Mouse (Mus musculus): ENCODE data around the gene Ankrd12.

Ankrd12 gene

DNA sequence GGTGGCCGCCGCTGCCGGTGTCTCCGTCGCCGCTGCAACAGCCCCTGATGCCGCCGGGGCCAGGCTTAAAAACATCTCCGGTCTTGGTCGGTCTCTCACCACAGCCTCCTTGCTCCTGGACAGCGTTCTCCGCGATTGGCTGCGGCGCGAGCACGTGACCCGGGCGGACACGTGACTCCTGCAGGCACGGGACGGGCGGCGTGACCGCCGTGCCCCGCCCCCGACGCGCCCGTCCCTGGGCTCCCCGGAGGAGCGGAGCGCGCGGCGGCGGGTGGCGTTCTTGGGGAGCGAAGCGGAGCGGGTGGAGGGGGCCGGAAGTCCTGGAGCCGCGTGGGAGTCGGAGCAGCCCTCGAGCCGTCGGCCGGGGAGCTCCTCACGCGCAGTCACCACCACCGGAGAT is at the start of gene Ankrd12:
Gene Ankrd12 (minus strand): TSS at position 156 of the 400 bp plus-strand sequence.
- DNase-seq (ENCODE audit: low read depth, low spot score): peak; percentile 98

DNA sequence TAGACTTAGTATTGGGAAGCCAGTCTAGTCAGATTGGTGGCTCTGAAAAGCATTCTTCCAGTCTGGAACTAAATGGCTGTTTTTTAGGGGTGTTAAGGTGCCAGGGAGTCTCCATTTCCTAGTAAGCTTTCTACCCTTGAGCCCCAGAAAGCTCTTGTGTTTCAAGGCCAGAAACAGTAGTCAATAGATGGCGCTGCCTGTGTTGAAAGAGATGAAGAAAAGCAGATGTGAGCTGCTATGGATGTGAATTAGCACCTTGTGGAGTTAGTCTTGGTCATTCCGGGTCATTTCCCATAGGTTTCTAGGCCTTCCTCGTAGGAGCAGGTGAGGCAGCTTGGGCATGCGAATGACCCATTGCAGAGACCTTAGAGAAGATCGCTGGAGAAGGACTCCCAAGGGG is 48.3 kb upstream of the Ankrd12 start:
- DNase-seq (ENCODE audit: low read depth, low spot score): peak; percentile 37

DNA sequence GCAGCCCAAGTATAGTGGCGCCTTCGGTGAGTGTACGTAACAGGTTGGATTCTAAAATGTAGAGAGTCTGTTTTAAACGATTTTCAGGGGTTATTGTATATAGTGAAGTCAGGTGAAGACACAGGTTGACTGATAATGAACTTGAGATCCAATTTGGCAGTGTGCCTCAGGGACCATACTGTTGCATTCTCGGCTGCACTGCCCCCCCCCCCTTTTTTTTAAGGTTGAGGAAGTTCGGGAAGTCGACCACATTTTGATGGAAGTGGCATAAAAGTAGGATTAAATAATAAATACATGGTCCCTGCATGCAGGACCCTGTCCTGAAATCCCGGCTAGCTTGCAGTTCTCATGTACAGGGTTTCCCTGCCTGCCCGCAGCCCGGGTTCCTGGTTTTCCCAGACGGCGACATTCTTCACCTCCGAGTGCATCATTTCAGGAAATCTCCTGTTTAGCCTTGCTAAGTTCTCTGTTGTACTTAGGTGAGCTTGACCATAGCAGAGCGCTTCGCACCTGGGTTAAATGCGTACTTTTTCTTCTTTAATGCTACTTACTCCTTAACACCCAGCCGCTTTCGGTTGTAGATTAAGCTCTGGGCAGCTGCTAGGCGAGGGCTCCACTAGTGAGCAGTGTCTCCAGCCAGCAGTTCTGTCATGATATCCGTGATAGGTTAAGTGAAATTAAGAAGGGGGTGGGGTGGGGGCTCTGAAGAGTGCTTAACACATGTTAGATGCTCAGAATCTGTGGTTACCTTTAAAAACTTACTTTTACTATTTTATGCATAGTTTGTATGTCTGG is 47.1 kb upstream of the Ankrd12 start:
- DNase-seq (ENCODE audit: low read depth, low spot score): peak; percentile 15

DNA sequence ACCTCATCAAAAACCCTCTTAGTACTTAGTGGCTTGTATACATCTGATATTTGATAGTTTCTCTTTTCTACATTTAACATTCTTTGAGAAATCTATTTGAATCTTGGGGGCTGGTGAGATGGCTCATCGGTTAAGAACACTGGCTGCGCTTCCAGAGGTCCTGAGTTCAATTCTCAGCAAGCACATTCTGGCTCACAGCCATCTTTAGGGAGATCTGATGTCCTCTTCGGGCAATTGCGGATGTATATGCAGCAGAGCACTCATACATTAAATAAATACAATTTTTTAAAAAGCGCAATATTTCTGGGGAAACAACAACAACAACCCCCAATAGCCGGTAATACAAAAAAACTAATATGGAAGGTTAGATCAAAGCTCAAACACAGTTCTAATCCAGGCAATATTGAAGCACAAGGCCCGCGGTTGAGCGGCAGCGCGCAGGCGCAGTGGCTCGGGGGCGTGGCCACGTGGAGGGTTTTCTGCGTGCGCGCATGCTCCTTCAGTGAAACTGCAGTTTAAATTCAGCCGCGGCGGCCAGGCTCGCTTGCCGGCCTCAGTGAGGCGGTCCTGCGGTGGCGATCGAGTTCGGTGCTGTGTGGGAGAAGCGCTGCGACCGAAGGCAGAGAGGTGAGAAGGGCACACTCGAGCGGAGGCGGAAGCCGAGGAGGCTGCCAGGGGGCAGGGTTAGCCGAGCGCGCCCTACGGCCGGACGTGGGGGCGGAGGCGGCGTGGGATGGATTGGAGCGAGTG is 46.4 kb upstream of the Ankrd12 start, which contains the start of gene Ddx11:
Gene Ddx11 (plus strand): TSS at position 455 of the 750 bp plus-strand sequence.
- DNase-seq (ENCODE audit: low read depth, low spot score): peak; percentile 96

DNA sequence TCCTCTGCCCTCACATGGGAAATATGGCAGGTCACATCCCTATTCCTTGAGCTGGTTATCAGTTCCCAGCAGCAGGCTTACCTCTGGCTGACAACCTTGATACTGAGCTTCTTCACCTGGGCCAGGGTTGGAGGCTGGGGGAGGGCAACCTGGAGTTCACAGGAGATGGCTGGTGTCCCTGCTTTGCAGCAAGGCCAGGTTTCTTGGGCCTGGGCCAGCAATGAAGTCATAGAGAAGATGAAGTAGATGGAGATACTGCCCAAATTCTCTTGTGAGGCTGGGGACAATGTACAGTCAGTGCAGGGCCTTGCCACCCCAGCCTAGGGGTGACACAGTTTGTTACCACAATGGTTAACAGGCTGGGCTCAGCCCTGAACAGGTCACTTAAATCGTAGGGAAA is 43.8 kb upstream of the Ankrd12 start:
- DNase-seq (ENCODE audit: low read depth, low spot score): no peak

DNA sequence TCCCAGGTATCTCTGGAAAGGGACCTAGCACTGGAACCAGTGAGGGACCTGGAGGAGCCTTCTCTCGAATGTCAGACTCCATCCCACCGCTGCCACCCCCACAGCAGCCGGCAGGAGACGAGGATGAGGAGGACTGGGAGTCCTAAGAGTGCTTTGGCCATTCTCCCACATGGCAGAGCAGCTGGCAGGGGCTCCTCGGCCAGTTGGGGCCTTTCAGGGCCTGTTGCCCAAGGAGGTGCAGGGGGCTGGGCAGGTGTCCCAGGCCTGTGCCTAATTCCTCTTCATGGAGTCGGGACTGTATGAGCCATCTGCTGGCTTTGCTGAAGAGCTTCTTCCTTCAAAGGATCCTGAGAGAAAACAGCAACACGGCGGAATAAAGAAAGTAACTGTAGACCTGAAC is 42.1 kb upstream of the Ankrd12 start:
- no peak for DNase-seq (ENCODE audit: low read depth, low spot score)

DNA sequence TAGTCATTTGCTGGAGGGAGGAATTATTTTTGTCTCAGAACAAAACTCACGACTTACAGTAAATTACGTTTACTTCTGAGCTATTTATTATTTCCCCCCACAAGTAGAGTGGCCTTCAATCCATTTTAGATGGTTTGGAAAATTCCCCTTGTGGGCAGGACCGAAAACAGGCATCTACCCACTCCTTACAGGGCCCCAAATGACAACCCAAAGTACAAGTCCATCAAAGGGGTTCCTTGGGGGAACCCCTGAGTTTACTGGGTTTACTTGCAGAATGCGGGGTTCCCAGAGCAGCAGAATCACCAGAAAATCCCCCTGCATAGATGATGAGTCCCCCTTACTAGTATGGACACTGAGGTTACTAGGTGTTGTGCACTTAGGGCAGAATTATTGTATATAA is 35.3 kb upstream of the Ankrd12 start:
- DNase-seq (ENCODE audit: low read depth, low spot score): peak; percentile 51

DNA sequence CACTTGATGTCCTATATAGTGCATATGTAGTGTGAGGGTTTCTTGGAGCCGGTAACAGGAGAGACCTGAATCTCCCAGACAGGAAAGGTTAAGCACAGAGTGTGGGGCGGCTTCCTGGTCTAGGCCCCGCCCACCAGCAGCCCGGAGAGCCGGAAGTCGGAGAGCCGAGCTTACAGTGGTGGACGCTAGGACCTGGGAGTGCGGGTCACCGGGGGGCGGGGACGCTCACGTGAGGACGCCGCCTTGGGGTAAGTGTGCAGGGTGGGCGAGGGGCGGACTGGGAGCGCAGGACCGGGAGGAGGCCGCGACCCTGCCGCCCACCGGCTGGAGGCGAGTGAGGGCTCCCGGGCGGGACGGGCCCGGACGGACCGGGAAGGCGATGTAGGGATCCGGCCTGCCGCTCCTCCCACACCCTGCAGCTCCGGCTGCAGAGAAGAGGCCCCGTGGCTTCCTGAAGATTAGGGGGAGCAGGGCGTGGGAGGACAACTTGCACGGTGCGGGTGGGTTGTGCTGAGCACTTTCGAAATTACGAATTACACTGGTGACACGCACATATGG is 34.6 kb upstream of the Ankrd12 start, which contains the start of gene Washc1:
Gene Washc1 (plus strand): TSS at position 144 of the 558 bp plus-strand sequence.
- peak; percentile 92 for DNase-seq (ENCODE audit: low read depth, low spot score)

DNA sequence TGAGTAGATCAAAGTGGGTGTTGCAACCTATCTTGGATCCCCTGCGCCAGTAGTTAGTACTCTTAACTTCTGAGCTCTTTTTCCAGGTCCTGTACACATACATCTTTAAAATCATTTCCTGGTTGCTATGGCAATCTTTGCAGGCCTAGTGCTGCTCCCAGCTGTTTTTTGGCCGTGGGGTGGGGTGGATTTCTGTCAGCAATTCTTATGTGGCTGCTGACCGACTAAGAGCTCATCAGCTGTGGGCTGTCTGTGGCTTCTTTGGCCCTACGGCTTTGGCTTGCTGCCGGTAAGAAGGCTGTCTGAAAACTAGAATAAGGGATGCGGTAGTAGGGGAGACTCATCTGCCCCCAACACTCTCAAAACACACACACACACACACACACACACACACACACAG is 33.9 kb upstream of the Ankrd12 start:
- DNase-seq (ENCODE audit: low read depth, low spot score): peak; percentile 38

DNA sequence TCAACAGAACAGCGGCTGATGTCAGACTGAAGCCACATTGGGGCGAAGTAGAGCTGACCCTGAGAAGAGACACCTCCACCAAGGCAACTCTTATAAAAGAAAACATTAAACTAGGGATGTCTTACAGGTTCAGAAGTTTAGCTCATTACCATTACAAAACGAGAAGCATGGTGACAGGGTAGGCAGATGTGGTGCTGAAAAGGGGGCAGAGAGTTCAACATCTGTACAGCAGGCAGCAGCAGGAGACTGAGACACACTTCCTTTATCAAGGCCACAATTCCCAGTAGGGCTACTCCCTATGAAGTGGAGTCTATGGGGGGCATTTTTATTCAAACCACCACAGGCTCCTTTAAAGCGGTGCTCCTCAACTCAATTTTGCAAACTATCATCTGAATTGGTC is 31.3 kb upstream of the Ankrd12 start:
- no peak for DNase-seq (ENCODE audit: low read depth, low spot score)

DNA sequence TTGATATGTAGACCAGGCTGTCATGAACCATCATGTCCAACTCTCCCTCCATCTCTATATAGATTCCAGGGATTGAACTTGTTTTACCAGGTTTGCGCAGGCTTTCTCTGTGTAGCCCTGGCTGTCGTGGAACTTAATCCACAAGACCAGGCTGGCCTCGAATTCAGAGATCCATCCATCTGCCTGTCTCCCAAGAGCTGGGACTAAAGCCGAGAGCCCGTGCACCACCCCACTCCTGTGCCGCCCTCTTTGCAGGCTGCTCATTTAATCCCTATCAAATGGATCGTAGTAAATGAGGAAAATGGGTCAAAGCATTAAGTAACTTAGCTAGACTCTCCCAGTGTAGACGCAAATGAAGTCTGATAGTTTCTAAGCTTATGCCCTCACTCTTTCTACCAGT is 30.6 kb upstream of the Ankrd12 start:
- DNase-seq (ENCODE audit: low read depth, low spot score): no peak

DNA sequence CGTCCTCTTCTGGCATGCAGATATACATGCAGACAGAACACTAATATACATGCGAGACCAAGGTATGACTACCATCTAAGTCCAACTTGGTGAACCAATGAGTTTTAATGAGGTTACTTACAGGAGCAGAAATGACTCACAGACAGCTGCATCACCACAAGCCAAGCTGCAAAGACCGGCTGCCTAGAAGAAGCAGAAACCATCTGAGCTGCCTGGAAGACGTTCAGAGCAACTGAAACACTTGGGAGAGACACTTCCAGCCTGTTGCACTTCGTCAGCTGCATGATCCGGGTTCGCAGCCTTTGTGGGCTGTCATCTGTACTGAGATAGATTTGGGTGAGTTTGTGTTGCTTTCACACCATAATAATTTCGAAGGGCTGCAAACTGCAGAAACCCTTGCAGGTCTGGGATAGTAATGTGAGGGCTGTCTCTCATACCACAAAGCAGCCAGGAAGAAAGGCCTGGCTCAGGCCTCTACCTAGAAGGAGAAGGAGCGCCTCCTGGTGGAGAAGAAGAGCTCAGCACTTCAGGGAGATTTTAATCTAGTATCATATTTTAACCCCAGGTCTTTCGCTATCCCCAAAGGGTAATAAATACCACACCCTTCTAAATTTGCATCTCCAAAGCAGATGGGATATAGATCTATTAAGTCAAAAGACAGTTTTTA is 29.8 kb upstream of the Ankrd12 start:
- peak; percentile 86 for DNase-seq (ENCODE audit: low read depth, low spot score)

DNA sequence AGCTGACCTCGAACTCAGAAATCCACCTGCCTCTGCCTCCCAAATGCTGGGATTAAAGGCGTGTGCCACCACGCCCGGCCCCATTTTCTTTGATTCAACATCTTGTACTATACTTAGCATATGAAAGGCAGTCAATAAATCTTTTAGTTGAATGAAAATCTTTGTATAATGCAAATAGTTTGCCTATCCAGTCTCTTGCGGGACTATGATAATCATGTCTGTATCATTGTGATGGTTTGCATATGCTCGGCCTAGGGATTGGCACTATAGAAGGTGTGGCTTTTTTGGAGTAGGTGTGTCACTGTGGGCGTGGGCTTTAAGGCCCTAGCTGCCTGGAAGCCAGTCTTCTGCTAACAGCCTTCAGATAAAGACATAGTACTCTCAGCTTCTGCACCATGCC is 27.2 kb upstream of the Ankrd12 start:
- DNase-seq (ENCODE audit: low read depth, low spot score): no peak

DNA sequence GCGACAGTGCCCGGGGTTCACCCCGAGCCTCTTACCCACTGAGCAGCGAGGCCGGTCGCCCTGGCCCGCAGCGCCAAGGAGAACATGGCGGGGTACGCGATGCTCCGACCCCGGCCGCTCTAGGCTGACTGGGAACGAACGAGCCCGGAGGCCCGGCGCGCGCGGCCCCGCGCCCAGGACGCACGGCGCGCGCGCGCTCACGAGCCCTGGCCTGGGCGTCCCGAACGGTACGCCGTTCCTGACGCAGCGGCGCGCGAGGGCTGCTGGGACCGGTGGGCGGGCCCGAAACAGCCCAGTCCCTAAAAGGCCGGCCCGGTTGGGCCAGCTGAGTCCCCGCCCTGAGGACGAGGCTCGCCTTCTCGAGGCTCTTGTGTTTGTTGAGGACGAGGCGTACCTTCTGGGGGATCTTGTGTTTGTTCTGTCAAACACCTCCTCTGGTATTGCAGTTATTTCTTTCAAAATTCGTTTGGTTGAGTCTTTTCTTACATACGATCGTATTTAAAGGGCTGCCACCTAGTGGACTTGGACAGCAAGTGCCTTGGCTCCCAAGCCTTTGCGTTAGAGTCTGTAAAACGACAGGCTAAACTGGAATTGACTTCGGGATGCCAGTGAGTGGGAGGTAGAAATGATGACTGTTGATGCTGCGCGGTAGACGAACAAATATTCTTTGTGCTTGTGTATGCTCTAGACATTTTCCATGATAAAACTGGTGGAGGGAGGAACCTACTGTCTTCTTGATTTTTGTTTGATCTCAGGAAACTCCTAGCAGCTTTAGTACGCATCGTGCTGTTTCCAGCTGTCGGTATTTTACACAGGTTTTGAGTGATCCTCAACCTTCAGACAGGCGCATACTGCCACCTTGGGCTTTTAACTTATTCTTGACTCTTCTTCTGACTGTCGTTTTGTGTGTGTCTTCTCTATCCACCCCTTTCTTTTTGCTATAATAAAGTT is 24.8 kb upstream of the Ankrd12 start, which contains the start of gene Ndufv2:
Gene Ndufv2 (minus strand): TSS at position 180 of the 951 bp plus-strand sequence.
- peak; percentile 98 for DNase-seq (ENCODE audit: low read depth, low spot score)

DNA sequence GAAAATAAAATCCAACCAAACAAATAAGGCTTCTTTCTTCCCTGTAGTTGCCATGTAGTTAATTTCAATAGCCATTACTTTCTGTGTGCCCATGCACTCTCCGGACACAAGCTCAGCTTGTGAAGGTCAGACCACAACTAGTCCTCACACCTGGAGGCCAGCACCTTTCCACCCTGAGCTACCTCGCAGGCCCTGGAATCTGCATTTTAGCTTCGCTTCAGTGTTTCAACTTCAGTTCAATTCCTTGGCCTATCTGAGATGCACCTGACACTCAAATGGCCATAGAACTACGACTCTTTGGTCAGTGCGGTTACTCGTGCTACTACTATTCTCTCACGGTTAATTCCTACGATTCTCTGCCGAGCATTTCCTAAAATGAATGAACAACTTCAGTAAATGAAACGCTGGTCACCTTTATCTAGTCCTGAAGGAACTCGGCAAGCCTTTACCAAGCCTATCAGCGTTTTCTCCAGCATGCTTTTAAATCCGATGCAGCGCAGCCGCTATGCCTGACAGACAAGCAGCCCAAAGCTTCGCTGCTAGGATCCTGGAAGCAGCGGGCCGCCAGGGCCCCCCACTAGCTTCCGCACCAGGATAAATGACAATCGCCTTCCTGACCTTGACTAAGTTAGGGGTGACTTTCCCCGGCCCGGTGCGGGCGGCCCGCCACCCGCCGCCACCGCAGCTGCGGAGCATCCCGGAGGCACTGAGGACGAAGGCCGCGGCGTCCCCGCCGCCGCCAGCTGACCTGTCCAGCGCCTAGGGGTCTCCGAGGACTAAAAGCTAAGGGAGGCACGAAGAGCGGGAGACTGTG is 23.9 kb upstream of the Ankrd12 start:
- DNase-seq (ENCODE audit: low read depth, low spot score): no peak

DNA sequence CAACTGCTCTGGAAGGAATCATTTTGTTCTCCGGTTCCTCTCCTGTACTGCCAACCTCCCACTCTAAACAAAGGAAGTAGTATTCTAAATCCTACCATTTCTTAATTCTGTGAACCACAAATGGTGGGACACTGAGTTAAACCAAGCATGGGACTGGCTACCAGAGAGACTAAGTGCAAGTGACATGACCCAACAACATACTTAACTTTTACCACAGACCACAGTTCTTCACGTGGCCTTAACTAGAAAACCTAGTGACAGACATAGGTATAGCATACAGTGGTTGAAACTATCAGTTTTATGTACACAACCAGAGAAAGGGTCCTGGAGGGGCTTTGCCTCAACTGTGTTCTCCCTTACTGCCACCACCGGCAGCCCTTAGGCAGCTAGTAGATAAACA is 15.8 kb upstream of the Ankrd12 start:
- no peak for DNase-seq (ENCODE audit: low read depth, low spot score)

DNA sequence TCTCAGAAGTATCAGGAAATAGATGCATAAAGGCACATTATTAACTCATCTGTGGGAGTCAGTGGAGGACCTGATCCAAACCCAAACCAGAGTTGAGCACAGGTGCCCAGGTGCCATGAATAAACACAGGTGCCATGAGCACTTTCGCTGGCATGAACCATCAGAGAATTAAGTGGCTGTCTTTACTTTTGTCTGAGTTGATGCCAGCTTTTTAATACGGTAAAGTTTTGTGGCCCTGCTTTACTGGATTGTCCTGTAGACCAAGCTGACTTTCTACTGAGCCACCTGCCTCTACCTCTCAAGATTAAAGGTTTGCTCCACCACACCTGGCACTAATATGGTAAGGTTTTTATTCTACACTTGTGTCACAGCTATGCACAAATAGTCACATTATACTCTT is 15.2 kb upstream of the Ankrd12 start:
- DNase-seq (ENCODE audit: low read depth, low spot score): no peak

DNA sequence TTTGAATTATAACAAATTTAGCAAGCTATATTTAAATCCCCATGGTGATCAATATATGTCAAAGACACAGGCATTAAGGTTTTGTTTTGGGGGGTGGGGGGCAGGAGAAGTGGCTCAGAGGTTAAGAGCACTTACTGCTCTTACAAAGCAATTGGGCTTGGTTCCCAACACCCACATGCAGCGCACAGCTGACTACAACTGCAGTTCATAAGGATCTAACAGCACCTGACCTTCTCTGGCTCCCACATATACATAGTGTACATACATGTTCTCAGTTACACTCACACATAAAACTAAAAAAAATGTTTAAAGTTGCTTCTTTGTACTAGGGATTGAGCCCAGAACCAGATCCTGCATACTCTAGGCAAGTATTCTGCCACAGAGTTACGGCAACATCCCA is 14.5 kb upstream of the Ankrd12 start:
- DNase-seq (ENCODE audit: low read depth, low spot score): no peak

DNA sequence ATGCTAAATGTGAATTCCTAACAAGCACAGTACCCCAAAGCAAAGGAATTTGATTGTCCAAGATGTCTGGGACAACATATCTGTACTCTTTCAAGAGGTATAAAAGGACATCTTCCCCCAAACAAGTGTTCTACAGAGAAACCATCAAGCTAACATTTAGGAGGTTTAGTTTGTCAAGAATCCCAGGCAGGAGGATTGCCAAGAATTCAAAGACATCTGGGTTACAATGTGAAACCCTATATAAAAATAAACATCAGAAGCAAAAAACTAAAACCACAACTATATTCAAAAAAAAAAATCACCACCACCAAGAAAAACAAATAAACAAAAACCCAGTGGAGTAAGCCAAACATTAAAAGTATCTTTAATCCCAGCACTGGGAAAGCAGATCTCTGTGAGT is 13.4 kb upstream of the Ankrd12 start:
- DNase-seq (ENCODE audit: low read depth, low spot score): no peak

DNA sequence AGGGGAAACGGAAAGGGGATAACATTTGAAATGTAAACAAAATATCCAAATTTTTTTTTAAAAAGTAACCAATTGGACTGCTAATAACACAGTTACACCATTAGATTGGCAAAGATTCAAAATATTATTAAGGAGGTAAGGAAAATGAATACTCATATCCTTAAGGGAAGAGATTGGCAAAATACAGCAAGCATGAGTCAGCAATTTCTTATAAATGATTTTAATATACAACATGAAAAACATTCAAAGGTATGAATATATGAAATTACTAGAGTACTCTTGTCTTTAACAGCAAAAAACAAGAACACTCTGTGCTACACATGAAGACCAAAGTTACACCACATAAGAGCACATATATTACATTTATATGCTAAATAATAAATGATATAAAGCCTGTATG is 8.1 kb upstream of the Ankrd12 start:
- no peak for DNase-seq (ENCODE audit: low read depth, low spot score)
